Mouse (Mus musculus) kidney, postnatal 14 days (tissue): ENCODE results near the gene Polr2a.
A peak's percentile ranks its signal among the peaks of the same experiment; 100 is the strongest.
"Not testable (repeated sequence)": the region's sequence is repeated elsewhere in the genome, so short reads cannot be mapped to it uniquely, and the experiment has no call there.

Experiments used
- DNase-seq: peaks from one replicate; pipeline ENCODE4 v3.0.0; 2022; ENCODE audit warnings: mixed read lengths

Polr2a gene

DNA sequence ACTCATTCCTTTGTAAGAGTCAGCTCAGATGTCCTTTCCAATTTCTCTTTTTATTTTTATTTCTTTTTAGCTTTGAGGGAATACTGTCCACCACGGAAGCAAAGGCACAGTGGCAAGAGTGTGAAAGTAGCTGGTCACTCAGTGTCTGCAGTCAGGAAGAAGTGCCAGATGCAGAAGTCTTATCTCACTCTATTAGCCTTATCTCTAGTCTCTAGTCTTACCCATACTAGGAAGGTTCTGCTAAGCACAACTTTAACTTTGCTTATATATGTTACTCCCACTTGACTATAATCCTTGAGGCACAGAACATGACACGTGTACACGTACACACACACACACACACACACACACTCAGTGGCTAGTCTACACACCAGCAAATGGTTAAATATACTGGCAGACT lies 6.8 kb downstream of the Polr2a start:
- no peak for DNase-seq

DNA sequence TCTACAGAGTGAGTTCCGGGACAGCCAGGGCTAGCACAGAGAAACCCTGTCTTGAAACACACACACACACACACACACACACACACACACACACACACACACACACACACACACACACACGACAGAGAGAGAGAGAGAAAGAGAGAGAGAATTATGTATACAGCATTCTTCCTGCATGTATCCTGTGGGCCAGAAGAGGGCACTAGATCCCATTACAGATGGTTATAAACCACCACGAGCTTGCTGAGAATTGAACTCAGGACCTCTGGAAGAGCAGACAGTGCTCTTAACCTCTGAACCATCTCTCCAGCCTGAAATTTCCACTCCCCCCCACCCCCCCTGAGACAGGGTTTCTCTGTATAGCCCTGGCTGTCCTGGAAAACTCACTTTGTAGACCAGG lies 27.0 kb downstream of the Polr2a start:
- DNase-seq: not testable (repeated sequence)

- peak; percentile 57 for DNase-seq
Observed at GRCm38 (mm10) chr11:69729063-69729462, 29.4 kb downstream of the Polr2a start.

GRCm38 (mm10) chr11:69725951-69726350 lies 32.5 kb downstream of the Polr2a start:
- no peak for DNase-seq

GRCm38 (mm10) chr11:69723074-69723473 lies 35.4 kb downstream of the Polr2a start:
- no peak for DNase-seq

DNA sequence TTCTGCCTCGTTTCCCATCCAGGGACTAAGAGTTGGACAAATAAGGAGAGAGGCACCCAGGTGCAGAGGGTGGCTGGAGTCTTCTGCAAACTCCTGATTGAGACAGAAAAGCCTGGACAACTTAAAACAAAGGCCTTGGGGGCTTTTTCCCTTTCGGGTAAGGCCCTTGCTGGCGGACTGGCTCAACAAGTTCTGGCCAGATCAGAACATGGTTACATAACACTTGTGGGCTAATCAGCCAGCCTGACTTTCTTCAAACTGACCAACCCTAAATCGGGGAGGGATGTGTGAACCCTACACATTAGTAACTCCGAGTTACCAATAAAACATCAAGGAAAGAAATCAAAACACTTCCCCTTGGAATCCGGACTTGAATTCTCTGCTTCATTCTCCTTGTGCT lies 37.6 kb downstream of the Polr2a start:
- DNase-seq: no peak

- no peak for DNase-seq
Observed at GRCm38 (mm10) chr11:69719423-69719822, 39.0 kb downstream of the Polr2a start.

DNA sequence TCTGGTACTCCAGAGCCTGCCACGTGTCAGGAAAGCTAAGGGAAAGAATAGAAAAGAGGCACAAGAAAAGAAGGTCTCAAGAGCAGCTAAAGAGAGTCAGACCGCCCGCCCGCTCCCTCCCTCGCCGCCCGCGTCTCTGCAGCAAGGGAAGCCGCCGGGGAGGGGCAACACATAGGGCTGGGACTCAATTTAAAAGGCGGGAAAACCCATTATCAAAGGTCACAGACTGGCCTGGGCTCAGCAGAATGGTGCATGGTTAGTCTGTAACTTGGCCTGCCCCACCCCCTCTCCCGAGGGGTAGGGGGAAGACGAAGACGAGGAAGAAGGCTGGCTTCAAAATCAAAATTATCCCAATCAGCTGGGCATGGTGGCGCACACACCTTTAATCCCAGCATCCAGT lies 39.8 kb downstream of the Polr2a start:
- DNase-seq: peak; percentile 47

DNA sequence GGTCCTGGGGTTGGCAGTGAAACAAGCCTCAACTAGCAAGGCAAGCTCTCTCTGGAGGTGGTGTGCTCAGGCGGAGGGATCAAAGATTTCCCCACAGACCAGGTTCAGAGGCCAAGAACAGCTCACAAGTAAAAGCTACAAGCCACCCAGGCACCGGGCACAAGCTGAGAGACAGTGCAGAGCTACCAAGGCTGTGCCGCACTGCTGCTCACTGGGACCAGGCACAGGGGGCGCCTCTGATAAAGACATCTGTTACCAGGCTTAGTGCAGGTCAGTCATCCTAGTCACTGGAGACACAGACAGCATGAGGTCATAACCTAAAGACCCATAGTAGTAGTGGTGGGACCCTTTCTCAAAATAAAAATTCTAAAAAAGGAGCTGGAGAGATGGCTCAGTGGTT lies 41.5 kb downstream of the Polr2a start:
- no peak for DNase-seq

DNA sequence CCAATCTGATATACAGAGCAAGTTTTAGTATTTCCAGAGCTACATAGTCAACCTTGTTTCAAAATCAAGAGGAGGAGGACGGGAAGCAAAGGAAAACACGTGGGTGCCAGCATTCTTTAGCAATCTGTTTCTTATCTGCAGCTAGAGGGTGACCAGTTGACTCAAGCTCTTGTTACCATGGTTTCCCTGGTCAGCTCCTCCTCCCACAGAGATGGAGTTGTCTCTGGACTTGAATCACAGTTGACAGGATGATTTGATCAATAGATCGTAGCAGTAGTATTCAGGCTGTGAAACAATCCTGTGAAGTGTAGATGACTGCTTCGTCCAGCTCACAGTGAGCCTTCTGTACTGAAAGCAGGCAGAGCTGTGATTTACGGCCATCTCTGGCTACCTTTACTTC lies 42.5 kb downstream of the Polr2a start:
- DNase-seq: peak; percentile 49

DNA sequence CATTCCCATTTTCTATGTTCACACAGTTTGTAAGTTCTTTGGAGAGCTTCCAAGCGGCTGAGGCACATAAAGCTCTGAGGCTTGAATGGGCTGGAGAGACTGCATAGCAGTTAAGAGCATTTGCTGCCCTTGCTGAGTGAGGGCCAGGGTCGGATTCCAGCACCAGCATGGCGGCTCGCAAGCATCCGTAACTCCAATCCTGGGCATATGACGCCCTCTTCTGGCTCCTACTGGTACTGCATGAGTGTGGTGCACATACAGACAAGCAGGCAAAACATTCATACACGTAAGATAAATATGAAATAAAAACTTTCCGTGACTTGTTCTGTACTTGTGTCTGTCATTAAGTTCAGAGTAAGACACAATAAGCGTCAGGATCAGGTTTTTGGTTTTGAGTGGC lies 43.0 kb downstream of the Polr2a start:
- peak; percentile 60 for DNase-seq

DNA sequence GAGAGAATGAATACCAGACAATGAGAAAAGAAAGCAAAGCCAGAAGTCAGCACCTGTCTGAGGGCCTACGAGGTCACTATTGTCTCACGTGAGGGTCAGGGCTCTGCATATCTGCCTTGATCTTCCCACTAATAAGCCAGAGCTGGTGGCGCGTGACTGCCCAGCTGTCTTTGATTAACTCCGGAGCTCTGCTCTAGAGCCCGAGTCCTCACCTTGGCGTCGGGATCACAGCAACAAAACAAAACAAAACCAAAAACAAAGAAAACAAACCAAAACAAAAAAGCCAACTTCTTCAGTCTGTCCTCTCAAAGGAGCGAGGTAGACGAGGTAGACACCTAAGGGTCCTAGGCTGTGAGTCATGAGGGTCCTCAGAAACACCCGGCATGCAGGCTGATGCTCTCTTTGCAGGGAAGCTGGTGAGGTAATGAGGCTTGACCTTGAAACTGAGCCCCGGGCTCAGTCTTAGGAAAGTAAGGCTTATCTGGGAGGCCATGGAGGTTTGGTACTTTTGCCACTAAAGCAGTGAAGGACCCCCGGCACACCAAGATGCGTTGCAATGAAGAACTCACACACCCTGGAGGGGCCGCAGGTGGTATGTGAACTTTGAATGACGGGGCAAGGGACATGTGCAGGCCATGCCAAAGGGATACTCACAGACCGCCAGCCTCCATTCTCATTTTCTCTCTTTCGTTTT lies 43.7 kb downstream of the Polr2a start:
- peak; percentile 71 for DNase-seq

GRCm38 (mm10) chr11:69712954-69713672 lies 45.3 kb downstream of the Polr2a start:
- peak; percentile 47 for DNase-seq

- DNase-seq: no peak
Observed at GRCm38 (mm10) chr11:69711082-69711481, 47.4 kb downstream of the Polr2a start.

GRCm38 (mm10) chr11:69710470-69710869 lies 48.0 kb downstream of the Polr2a start:
- DNase-seq: no peak

DNA sequence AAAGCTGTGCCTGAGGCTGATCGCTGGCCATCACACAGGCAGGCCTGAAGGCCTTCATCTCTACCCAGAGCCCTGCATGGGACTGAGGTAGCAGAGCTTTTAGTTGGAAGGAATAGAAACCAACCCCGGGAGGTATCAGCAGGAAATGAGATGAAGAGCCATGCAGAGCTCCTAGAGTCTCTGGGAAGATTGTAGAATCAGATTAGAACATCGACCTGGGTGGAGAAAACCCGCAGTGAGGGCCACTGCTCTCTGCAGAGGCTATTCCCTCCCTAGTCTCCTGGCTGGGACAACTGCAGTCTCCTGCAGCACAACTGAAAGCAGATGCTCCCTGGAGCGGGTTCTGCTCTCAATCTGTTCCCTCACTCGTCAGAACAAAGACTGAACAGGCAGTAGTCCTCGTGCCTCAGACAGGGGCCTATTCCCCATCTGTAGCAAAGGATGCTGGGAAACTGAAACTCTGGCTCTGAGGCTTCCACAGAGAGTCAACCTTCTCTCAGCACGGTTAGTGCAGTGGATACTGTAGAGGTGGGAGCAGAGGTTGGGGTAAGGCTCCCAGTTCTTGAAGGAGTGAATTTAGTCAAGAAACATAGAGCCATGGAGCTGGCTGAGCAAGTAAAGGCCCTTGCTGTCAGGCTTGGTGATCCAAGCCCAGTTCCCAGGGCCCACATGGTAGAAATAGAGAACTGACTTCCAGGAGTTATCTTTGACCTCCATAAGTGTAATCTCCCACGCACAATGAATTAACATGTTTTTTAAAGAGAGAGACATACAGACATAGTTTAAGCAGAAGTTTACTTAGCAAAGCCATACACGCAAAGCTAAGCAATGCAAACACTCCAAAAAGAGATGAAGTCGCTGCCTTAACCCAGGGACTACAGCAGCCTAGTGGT lies 48.6 kb downstream of the Polr2a start:
- DNase-seq: no peak

DNA sequence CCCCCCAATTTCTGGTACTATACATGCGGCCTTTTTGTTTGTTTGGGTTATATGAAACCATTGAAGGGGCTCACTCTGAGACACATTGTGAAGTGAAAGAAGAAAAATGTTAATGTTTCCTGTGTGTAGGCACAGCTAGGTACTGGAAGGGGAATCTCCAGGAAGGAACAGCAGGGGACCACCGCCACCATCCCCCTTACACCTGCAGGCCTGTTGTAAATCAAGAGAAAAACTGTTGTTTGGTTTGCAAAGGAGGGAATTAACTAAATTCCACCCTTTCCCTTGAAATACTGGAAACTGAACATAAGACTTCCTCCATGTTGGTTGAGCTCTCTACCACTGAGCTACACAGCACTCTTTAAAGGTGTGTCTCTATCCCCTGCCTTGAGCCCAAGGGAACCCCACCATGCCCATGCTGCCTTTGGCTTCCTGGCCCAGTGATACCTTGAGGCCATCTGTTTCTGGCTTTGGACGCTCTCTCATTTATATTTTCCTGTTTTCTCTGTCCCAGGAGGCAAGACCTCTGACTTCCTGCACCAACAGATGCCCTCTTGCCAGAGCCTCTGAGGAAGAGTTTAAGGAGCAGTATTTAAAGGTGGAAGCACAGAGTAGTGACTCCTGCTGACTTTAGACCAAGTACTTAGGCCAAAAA lies 49.7 kb downstream of the Polr2a start:
- no peak for DNase-seq

DNA sequence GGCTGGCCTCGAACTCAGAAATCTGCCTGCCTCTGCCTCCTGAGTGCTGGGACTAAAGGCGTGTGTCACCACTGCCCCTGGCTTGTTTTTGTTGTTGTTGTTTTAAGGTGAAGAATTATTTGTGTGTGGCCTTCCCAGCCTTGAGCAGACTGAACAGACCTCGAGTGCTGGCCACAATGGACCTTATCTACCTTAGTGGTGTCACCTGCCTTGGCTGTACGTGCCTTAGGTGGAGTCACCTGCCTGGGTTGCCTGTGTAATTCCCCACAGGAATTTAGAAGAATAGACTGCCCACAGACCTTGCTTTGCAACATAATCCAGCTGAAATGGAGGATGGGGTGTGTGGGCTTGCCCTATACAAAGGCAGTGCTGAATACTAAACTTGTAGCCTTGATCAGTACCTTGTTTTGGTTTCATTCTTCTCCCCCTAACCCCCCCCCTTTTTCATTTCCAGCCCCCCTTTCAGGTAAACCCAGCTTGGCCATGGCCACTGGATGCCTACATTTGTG lies 50.5 kb downstream of the Polr2a start:
- no peak for DNase-seq

GRCm38 (mm10) chr11:69707480-69707847 lies 51.0 kb downstream of the Polr2a start:
- DNase-seq: no peak

GRCm38 (mm10) chr11:69706775-69707479 lies 51.5 kb downstream of the Polr2a start:
- peak; percentile 75 for DNase-seq

DNA sequence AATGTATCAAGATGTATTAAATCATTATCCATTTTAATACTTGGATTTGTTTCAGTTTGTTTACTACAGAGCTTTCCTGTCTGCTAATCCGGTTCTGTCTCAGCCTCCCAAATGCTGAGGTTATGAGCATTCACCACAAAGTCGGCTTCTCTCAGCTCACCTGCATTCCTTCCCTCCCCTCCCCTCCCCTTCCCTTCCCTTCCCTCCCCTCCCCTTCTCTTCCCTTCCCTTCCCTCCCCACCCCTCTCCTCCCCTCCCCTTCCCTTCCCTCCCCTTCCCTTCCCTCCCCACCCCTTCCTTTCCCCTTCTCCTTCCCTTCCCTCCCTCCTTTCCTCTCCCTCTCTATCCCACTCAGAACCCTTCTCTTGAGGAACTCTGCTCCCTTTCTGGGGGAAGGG lies 53.8 kb downstream of the Polr2a start:
- DNase-seq: no peak
